Mouse (Mus musculus): Measurements from ENCODE around the gene Usp29. TPM values are rescaled to one million over a fixed set of nuclear protein-coding genes. Genes with fewer than 3 reads are reported as not detected.

The Usp29 gene
- polyA plus RNA-seq, 1 experiment from 2014 or later: 11.3 TPM

DNA sequence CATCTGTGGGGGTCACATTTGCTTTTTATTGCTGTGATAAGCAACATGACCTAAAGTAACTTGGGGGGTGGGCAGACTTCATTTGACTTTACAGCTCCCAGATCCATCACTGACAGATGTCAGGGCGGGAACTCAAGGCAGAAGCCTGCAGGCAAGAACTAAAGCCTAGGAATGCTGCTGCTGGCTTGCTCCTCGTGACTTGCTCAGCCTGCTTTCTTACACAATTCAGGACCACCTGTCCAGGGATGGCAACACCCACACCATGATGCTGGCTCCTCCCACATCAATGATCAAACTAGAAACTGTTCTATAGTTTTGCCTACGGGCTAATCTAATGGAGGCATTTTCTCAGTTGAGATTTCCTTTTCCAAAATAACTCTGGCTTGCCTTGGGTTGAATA lies 63.4 kb downstream of the Usp29 start:
- 0 out of 2 replicates have a peak, but pooled peaks cover 3% of the 10 kb centered on the region for H3K4me1 ChIP-seq
- no peak overlapping the region for H3K4me2 ChIP-seq
- ATAC-seq (ENCODE audit: insufficient number of reproducible peaks, insufficient read depth, low FRiP score, low TSS enrichment, low read depth): no peak
- H3K4me3 ChIP-seq: no peak overlapping the region
- H3K9me3 ChIP-seq: no peaks in the 10 kb centered on the region; the same call in 1 of the 2 replicates
- H3K36me3 ChIP-seq: no peaks in the 10 kb centered on the region
- WGBS: 63% methylated on average over 3 of the region's 3 CpGs
- H3K27ac ChIP-seq: no peak overlapping the region
- H3K9ac ChIP-seq: no peak overlapping the region
- H3K27me3 ChIP-seq: no peaks in the 10 kb centered on the region

DNA sequence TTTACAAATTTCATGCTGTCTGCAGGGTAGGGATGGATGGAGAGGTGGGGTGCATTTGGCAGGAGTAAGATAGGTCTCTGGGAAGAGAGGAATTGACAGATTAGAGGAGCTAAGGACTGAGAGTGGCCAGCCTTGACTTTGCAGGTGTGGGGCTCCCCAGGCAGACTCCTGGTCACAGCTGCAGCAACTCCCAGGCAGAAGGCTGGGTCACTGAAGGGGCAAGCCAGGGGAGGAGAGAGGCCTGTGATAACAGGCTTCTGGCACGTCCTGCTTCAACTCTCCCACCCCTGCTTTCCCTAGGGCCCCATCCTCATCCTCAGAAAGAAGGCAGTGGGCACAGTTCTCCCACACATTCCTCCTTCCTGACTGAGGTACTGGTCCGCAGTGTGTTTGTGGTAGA lies 67.0 kb downstream of the Usp29 start:
- Histone ChIP-seq H3K36me3 (no peaks in the 10 kb centered on the region), H3K4me1 (peaks cover 8% of the 10 kb centered on the region), H3K9ac (no peak overlapping the region), H3K4me2 (no peak overlapping the region), H3K4me3 (no peak overlapping the region), H3K9me3 (no peaks in the 10 kb centered on the region; the same call in 1 of the 2 replicates), H3K27ac (no peak overlapping the region), H3K27me3 (no peaks in the 10 kb centered on the region)
- no peak for ATAC-seq (ENCODE audit: insufficient number of reproducible peaks, insufficient read depth, low FRiP score, low TSS enrichment, low read depth)
- WGBS: 51% methylated on average over 2 of the region's 2 CpGs

DNA sequence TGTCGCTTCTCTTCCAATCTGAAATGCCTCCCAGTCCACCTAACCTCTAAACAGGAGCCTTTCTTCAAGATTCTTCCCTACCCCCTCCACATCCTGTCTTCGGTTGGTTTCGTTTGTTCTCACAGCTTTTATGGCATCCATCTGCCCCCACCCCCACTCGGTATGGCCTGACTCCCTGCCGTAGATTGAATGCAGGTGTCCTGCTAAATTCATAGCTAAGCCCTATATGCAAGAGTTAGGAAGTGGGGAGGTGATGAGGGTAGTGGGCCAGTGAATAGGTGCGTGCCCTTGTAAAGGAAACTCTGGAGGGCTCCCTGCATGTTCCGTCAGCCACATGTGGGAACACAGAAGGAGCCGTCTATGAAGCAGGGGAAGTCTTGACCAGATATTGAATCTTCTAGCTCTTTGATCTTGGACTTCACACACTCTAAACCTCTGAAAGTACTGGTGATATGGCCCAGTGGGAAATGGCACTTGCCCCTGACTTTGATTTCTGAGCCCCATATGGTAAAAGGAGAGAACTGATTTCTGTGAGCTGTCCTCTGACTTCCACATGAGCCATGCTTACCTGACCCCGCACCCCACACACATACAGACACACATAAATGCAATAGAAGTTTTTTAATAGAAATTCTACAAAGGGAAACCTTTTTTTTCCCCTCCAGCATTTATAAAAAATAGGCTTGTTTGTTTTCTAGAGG lies 68.9 kb downstream of the Usp29 start:
- H3K27me3 ChIP-seq: no peaks in the 10 kb centered on the region
- H3K27ac ChIP-seq: no peak overlapping the region
- no peak overlapping the region for H3K4me3 ChIP-seq
- no peak overlapping the region for H3K9ac ChIP-seq
- H3K36me3 ChIP-seq: no peaks in the 10 kb centered on the region
- peaks cover 8% of the 10 kb centered on the region for H3K4me1 ChIP-seq
- 32% methylated on average over 9 of the region's 9 CpGs for WGBS
- no peak for ATAC-seq (ENCODE audit: insufficient number of reproducible peaks, insufficient read depth, low FRiP score, low TSS enrichment, low read depth)
- H3K9me3 ChIP-seq: no peaks in the 10 kb centered on the region
- H3K4me2 ChIP-seq: no peak overlapping the region

DNA sequence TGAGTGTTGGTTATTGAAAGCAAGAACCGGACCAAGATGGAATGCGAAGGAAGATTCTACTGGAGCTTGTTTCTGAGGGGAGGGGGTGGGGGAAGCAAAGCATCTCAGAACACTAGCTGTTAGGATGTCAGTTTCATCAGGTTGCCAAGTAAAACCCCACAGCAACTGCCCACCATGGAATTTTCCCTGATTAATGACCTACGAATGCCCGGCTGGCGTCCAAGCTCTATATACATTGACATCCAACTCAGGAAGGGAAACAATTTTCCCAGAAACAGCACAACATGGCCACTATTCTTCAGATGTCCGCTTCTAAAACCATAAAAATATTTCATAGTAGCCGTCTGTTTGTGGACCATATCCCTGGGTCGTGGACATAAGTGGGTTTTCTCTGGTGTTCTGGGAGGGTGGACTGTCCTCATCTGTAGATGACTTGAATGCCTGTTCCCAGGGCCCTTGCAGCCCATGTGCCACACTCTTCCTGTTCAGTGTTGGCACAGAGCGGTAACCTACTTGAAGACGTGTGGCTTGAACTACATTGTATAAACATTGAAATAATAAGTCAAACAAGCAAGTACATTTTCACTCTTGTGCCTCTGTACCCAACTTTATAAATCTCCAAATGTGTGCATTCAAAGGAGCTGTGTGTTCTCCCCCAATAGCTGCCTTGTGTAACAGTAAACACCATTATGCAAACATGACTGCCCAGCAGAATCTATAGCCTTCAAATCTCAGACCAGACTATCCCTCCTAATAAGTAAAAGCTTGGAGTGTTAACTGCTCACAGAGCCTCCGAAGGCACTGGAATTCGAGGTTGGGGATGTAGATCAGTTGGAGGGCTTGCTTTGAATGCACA lies 70.4 kb downstream of the Usp29 start:
- no peak for ATAC-seq (ENCODE audit: insufficient number of reproducible peaks, insufficient read depth, low FRiP score, low TSS enrichment, low read depth)
- Histone ChIP-seq H3K27ac (no peak overlapping the region; the same call in 1 of the 2 replicates), H3K27me3 (no peaks in the 10 kb centered on the region), H3K9ac (no peak overlapping the region), H3K4me1 (peaks cover 8% of the 10 kb centered on the region), H3K4me3 (no peak overlapping the region), H3K36me3 (no peaks in the 10 kb centered on the region), H3K4me2 (no peak overlapping the region), H3K9me3 (no peaks in the 10 kb centered on the region)
- 82% methylated on average over 12 of the region's 12 CpGs for WGBS

DNA sequence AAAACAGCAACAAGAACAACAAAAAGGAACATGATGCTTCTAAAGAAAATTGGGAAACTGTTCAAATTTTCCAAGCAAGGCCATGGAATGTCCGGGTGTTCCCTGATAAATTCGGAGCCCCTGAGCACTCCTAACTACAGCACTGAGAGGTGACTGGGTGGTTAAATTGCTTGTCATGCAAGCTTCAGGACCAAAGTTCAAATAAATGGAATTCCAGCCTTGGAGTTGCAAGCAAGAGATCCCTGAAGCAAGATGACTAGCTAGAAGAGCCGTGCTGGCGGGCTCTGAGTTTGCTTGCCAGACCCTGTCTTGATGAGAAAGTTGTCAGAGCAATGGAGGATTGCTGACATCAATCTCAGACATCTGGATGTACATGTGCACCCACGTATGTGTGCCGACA lies 71.3 kb downstream of the Usp29 start:
- Histone ChIP-seq H3K27ac (no peak overlapping the region; the same call in 1 of the 2 replicates), H3K27me3 (no peaks in the 10 kb centered on the region), H3K4me2 (no peak overlapping the region), H3K9ac (no peak overlapping the region), H3K4me1 (peaks cover 8% of the 10 kb centered on the region), H3K4me3 (no peak overlapping the region), H3K36me3 (no peaks in the 10 kb centered on the region), H3K9me3 (no peaks in the 10 kb centered on the region)
- WGBS: 76% methylated on average over 6 of the region's 6 CpGs
- no peak for ATAC-seq (ENCODE audit: insufficient number of reproducible peaks, insufficient read depth, low FRiP score, low TSS enrichment, low read depth)

DNA sequence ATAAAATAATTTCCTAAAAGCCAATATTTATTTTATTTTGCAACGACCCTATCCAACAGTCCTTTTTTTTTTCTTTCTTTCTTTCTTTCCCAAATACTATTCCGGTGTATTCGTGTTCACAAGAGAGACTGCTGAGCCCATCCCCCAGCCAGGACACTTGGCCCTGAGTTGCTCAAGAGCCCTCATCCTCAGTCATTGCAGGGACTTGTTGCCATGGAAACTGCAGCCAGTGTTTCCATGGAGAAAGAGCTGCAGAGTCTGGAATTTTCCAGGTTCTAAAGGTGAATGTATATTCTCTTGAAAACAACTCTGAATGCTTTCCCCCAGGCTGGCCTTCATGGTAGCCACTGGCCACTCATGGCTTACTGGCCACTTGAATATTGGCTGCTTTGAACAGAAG lies 80.2 kb downstream of the Usp29 start:
- Histone ChIP-seq H3K27ac (no peak overlapping the region), H3K9ac (no peak overlapping the region), H3K4me3 (no peak overlapping the region), H3K36me3 (no peaks in the 10 kb centered on the region), H3K9me3 (no peaks in the 10 kb centered on the region), H3K4me2 (no peak overlapping the region), H3K27me3 (no peaks in the 10 kb centered on the region), H3K4me1 (peaks cover 21% of the 10 kb centered on the region; the same call in 1 of the 2 replicates)
- WGBS: 71% methylated on average over 3 of the region's 3 CpGs
- ATAC-seq (ENCODE audit: insufficient number of reproducible peaks, insufficient read depth, low FRiP score, low TSS enrichment, low read depth): no peak

DNA sequence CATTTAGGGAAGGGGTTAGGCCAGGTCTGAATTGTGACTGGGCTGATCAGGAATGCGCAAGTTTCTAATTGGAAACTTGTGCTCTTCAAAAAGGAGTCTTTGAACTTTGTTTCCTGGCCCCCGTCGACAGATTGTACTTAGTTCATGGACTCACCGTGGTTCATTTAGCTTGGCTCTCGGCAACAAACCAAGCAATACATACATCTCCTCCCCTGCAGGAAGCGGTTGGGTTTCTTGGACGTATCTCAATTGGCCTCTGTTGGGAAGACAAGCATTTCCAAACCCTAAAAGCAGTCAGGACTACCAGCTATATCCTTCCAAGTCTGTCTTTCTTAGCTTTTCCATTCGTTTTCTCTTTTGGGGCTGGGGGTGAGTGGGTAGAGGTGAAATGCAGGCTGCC lies 84.6 kb downstream of the Usp29 start:
- Histone ChIP-seq H3K4me1 (peaks cover 22% of the 10 kb centered on the region; the same call in 1 of the 2 replicates), H3K27ac (peak overlapping the region; percentile 81), H3K36me3 (no peaks in the 10 kb centered on the region), H3K9ac (no peak overlapping the region), H3K4me3 (no peak overlapping the region), H3K9me3 (no peaks in the 10 kb centered on the region), H3K27me3 (no peaks in the 10 kb centered on the region), H3K4me2 (no peak overlapping the region)
- no peak for ATAC-seq (ENCODE audit: insufficient number of reproducible peaks, insufficient read depth, low FRiP score, low TSS enrichment, low read depth)
- WGBS: 28% methylated on average over 8 of the region's 8 CpGs

DNA sequence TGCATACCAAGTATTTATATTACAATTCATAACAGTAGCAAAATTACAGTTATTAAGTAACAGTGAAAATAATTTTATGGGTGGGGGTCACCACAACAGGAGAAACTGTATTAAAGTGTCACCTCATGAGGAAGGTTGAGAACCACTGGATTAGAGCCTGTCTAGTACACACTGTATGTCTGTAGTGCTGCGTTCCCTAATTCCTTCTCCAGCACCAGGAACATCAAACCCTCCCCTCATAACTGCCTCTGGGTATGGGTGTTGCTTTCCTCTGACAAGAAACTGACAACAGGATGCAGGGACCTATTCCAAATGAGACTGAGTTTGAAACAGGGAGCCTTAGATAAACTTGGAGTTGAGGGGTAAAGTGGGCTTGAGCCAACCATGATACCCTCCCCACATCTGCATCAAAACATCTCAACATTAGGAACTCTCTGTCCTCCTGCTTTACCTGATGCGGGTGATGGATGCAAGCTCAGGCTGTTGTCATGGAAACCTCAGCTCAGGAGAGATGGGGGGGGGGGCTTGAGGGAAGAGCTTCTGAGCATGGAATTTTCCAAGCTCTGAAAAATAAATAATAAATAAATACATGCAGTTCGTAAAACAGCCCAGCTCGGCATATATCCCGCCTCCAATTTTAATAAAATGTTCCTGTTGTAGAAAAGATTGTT lies 86.5 kb downstream of the Usp29 start:
- Histone ChIP-seq H3K36me3 (no peaks in the 10 kb centered on the region), H3K27ac (no peak overlapping the region), H3K4me1 (peaks cover 21% of the 10 kb centered on the region; the same call in 1 of the 2 replicates), H3K27me3 (no peaks in the 10 kb centered on the region), H3K4me3 (no peak overlapping the region), H3K9ac (no peak overlapping the region), H3K4me2 (no peak overlapping the region), H3K9me3 (no peaks in the 10 kb centered on the region)
- 80% methylated on average over 5 of the region's 5 CpGs for WGBS
- no peak for ATAC-seq (ENCODE audit: insufficient number of reproducible peaks, insufficient read depth, low FRiP score, low TSS enrichment, low read depth)

DNA sequence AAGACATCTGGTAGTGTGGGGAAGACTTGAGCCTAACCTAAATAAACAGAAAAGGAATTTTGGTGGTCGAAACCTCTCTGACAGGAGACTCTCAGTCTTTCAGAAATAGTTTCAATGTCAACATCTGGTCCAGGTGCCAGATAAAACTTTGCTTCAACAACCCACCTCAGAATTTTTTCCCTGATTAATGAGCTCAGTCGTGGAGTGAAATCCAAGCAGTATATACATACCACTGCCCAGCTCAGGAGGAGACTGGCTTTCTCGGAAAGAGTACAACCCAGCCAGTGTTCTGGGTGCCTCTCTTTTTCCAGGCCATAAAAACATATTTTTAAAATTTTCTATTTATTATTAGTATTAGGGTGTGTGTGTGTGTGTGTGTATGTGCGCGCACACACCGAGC lies 89.9 kb downstream of the Usp29 start:
- no peak overlapping the region for H3K9ac ChIP-seq
- H3K36me3 ChIP-seq: no peaks in the 10 kb centered on the region
- ATAC-seq (ENCODE audit: insufficient number of reproducible peaks, insufficient read depth, low FRiP score, low TSS enrichment, low read depth): no peak
- H3K4me2 ChIP-seq: no peak overlapping the region
- H3K4me1 ChIP-seq: 0 out of 2 replicates have a peak, but pooled peaks cover 9% of the 10 kb centered on the region
- H3K4me3 ChIP-seq: no peak overlapping the region
- H3K9me3 ChIP-seq: no peaks in the 10 kb centered on the region
- no peak overlapping the region for H3K27ac ChIP-seq
- H3K27me3 ChIP-seq: no peaks in the 10 kb centered on the region
- 72% methylated on average over 6 of the region's 6 CpGs for WGBS

DNA sequence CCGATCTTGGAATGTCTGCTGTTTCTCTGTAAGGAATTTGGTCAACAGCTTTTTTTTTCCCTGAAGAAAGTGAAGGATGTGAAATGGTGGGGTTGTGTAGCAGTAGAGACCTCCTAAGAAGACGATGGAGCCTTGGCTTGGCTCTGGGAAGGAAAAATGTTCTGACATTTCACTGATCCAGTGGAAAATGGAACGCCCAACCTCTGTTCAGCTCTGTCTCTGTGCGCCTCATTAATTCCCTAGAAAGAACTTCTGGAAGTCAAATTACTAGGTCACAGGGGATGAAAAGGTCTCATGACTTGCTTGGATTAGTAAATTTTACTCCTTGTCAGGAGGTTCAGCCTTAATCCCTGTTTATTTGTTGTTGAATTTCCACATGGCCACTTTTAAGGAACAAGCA lies 92.3 kb downstream of the Usp29 start:
- Histone ChIP-seq H3K36me3 (no peaks in the 10 kb centered on the region), H3K27me3 (no peaks in the 10 kb centered on the region), H3K9ac (no peak overlapping the region), H3K4me1 (0 out of 2 replicates have a peak, but pooled peaks cover 6% of the 10 kb centered on the region), H3K4me2 (no peak overlapping the region), H3K4me3 (no peak overlapping the region), H3K27ac (no peak overlapping the region), H3K9me3 (no peaks in the 10 kb centered on the region)
- 65% methylated on average over 4 of the region's 4 CpGs for WGBS
- no peak for ATAC-seq (ENCODE audit: insufficient number of reproducible peaks, insufficient read depth, low FRiP score, low TSS enrichment, low read depth)

DNA sequence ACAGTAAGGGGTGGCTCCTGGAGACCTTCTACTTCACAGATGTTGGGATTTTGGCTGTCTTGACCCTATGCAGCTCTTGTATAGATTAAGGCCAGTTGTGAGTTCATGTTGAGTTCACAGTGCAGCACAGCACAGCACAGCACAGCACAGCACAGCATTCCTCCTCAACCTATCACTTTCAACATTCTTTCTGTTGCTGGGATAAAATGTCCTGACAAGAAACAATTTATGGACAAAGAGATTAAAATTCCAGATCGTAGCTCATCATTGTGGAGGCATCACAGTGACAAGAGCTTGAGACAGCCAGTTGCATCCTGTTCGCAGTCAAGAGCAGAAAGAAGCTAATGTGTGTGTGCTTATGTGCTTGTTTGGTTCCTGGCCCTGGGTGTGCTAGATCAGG lies 93.3 kb downstream of the Usp29 start:
- no peak overlapping the region for H3K4me2 ChIP-seq
- WGBS: 59% methylated on average over 2 of the region's 2 CpGs
- ATAC-seq (ENCODE audit: insufficient number of reproducible peaks, insufficient read depth, low FRiP score, low TSS enrichment, low read depth): no peak
- H3K4me1 ChIP-seq: 0 out of 2 replicates have a peak, but pooled peaks cover 6% of the 10 kb centered on the region
- H3K4me3 ChIP-seq: no peak overlapping the region
- no peaks in the 10 kb centered on the region for H3K36me3 ChIP-seq
- H3K27ac ChIP-seq: peak overlapping the region; percentile 51; the same call in 1 of the 2 replicates
- H3K9ac ChIP-seq: no peak overlapping the region
- H3K9me3 ChIP-seq: no peaks in the 10 kb centered on the region
- H3K27me3 ChIP-seq: no peaks in the 10 kb centered on the region
